8 mouse cellular contexts compared by ENCODE assay signal in genomic region chr9:111497074-111497811, GRCm38 (mm10). TPM values are rescaled to one million over a fixed set of nuclear protein-coding genes. Genes with fewer than 3 reads are reported as not detected.
DNase-seq lines count a peak whose midpoint lies in the region; ATAC-seq and TF ChIP-seq lines count a peak whose summit lies in the region.

No protein-coding gene starts in this region.

- H3K4me3 ChIP-seq in ES-E14 (ENCODE audit: insufficient read depth in 1 of 2, low read depth in 1 of 2, low read length in 2 of 2, poor library complexity in 1 of 2, severe bottlenecking in 1 of 2), result no peak overlapping the region
- no peak overlapping the region for H3K4me3 ChIP-seq in forebrain, embryonic 12.5 days (replicated peaks)
- H3K4me3 ChIP-seq in hindbrain, embryonic 10.5 days, result no peak overlapping the region
- no peak overlapping the region for H3K4me3 ChIP-seq in layer of hippocampus, adult 2 months

- peak; percentile 100 for TF ChIP-seq CTCF in layer of hippocampus, adult 2 months (conservative IDR thresholded peaks at IDR 0.05)

- no peak overlapping the region for H3K4me2 ChIP-seq in forebrain, embryonic 12.5 days

- H3K27me3 ChIP-seq in forebrain, embryonic 12.5 days, result peaks cover 3% of the 10 kb centered on the region; the same call in 1 of the 2 replicates
- no peaks in the 10 kb centered on the region for H3K27me3 ChIP-seq in hindbrain, embryonic 10.5 days (ENCODE audit: insufficient read depth, poor library complexity, severe bottlenecking)

- no peaks in the 10 kb centered on the region for H3K36me3 ChIP-seq in ES-E14 (ENCODE audit: control insufficient read depth, insufficient read depth, low read length, poor library complexity, severe bottlenecking)
- no peaks in the 10 kb centered on the region for H3K36me3 ChIP-seq in forebrain, embryonic 12.5 days (replicated peaks)
- H3K36me3 ChIP-seq in hindbrain, embryonic 10.5 days, result no peaks in the 10 kb centered on the region

- H3K9me3 ChIP-seq in ES-E14 (ENCODE audit: control insufficient read depth, insufficient read depth, low read depth, low read length), result no peaks in the 10 kb centered on the region
- no peaks in the 10 kb centered on the region for H3K9me3 ChIP-seq in forebrain, embryonic 12.5 days
- no peaks in the 10 kb centered on the region for H3K9me3 ChIP-seq in hindbrain, embryonic 10.5 days

- H3K9ac ChIP-seq in ES-E14 (ENCODE audit: insufficient read depth, low read depth, low read length, poor library complexity, severe bottlenecking), result no peak overlapping the region
- H3K9ac ChIP-seq in forebrain, embryonic 12.5 days, result no peak overlapping the region

- H3K27ac ChIP-seq in ES-E14 (ENCODE audit: insufficient read depth, low read depth, low read length, poor library complexity, severe bottlenecking), result no peak overlapping the region
- no peak overlapping the region for H3K27ac ChIP-seq in forebrain, embryonic 12.5 days
- no peak overlapping the region for H3K27ac ChIP-seq in hindbrain, embryonic 10.5 days
- H3K27ac ChIP-seq in layer of hippocampus, adult 2 months, result peak overlapping the region; percentile 36; the same call in 1 of the 2 replicates

- H3K4me1 ChIP-seq in ES-E14 (ENCODE audit: control insufficient read depth in 2 of 2, insufficient read depth in 2 of 2, low read length in 2 of 2, poor library complexity in 1 of 2), result no peaks in the 10 kb centered on the region
- H3K4me1 ChIP-seq in forebrain, embryonic 12.5 days, result no peaks in the 10 kb centered on the region
- H3K4me1 ChIP-seq in hindbrain, embryonic 10.5 days (replicated peaks), result no peaks in the 10 kb centered on the region

- peak; percentile 63 for DNase-seq in ES-E14 (ENCODE audit: low read depth, low spot score)
- DNase-seq in hindbrain, embryonic 10.5 days (ENCODE audit: low spot score), result peak; percentile 75
- DNase-seq in layer of hippocampus, adult 2 months (ENCODE audit: low spot score in 2 of 2), result peak; percentile 71 to 85
- DNase-seq in lung, postnatal 10 days, result peak; percentile 66
- peak; percentile 68 for DNase-seq in ovary, postnatal 36 days (ENCODE audit: low spot score)
- DNase-seq in thymus, postnatal 25 days, result peak; percentile 43

- ATAC-seq in cerebellum, adult (ENCODE audit: insufficient number of reproducible peaks, low FRiP score, low TSS enrichment), result peak; percentile 80
- peak; percentile 86 for ATAC-seq in forebrain, embryonic 12.5 days (ENCODE audit: low FRiP score)

- 38% methylated on average over 9 of the region's 9 CpGs for WGBS in forebrain, embryonic 12.5 days
- 38% methylated on average over 9 of the region's 9 CpGs for WGBS in hindbrain, embryonic 10.5 days

- in situ Hi-C loops in ES-E14 (cut with MboI; ENCODE audit: low sequenced_read_pairs in 2 of 2, unreplicated experiment in 2 of 2), result loop anchor here (5.0 kb wide), 1 partner anchor 420 kb away; no protein-coding TSS in a partner anchor

TF ChIP-seq in ES-E14, 5 proteins besides CTCF, POLR2A, EP300 and RAD21:
- TF ChIP-seq CHD2 (IDR thresholded peaks at IDR 0.05; ENCODE audit: low read depth, low read length) (no peak), ZC3H11A (IDR thresholded peaks at IDR 0.05; ENCODE audit: borderline replicate concordance, low read depth, low read length) (peak; percentile 89)

RNA-seq across cellular contexts. Expression of gene Dclk3, which starts 58.4 kb away (rescaled TPM):
- total RNA-seq in ES-E14 (2012; rRNA removed), result 0.37 and 0.40 TPM in 2 replicates
- 0.91 and 1.1 TPM in 2 replicates for polyA plus RNA-seq in forebrain, embryonic 12.5 days (2016; fragmentation: Nextera tagmentation; extraction: Ambion mirVana)
- 0.30 and 0.35 TPM in 2 replicates for polyA plus RNA-seq in hindbrain, embryonic 10.5 days (2016; fragmentation: Nextera tagmentation; extraction: Ambion mirVana)
- 10 to 100 TPM; 14.4 to 19.3 TPM for total RNA-seq in layer of hippocampus, adult 2 months (2021)

Comparison
In these comparisons a context has a peak if more than half of its experiments do, and no peak if none do; other contexts are left out.
1. RNA of gene Dclk3, which starts 58.4 kb away (total RNA-seq): 14.4 to 19.3 TPM in layer of hippocampus, adult 2 months; 0.37 to 0.40 TPM in ES-E14; every median in the first group is over 10 times any median in the second.
2. Peak in every context shown above with its lines, with median percentiles within 50 percentile points of each other: DNase-seq.